Mouse (Mus musculus): ENCODE results near the gene Trim23. TPM values are rescaled to one million over a fixed set of nuclear protein-coding genes. Genes with fewer than 3 reads are reported as not detected.

The Trim23 gene
- polyA plus RNA-seq (2017; shearing (Covaris generic)), result 18.1 TPM

DNA sequence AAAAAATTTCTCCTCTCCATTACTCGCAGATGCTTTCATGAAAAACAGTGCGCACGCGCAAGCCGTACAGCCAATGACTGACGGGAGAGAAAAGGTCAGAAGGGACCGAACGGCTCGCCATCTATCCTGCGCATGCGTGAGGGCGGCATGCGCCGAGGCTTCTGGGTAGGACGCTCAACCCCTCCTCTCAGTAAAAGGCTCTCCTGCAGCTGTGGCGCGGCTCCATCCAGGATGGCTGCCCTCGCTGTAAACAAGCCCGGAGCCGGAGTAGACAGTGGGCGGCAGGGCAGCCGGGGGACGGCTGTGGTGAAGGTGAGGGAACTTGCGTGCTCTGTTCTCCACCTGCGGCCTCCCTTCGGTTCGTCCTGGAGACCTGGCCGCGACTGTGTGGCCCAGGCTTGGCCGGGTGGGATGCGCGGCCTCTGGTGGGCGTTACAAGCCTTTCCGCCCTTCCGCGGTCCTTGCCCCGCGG lies at the start of gene Trim23:
TSS of gene Trim23 (plus strand) at position 148 of the 472 bp plus-strand sequence.

DNA sequence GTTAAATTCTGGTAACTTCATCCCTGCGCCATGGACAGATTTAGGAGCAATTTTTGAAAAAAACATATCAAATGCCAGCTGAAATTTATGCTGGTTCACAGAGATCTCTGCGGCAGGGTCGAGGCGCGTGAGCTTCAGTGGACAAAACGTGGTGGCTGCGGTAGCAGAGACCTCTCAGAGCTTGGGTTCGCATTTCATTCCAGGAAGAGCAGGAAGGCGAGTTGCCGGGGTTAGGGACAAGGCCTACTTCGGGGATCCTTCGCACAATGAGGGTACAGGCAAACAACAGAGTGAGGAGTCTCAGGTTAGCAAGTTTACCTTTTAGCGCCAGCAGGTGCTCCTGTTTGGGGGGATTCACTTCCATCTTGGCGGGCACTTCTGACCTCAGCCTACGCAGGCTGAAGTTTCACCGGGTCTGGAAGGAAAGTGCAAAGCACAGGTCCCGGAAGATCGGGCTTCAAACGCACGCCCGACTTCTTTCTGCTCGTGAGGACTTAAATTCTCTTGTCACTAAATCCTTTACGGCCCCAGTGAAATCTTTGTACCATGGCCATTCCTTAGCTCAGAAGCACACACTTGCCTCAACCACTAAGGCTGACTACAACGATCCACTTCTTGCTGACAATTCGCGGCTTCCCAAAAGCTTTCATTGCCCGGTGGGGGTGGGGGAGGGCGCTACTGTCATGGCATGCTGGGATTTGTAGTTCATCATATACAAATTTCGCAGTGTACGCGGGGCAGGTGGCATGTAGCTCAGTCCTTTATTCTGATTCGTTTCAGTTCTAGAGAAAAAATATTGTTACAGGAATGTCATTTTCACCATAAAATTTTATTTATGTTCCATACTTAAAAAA lies 574 bp upstream of the Trim23 start, which contains the start of gene Trappc13:
TSS of gene Trappc13 (minus strand) at position 674 of the 854 bp plus-strand sequence.

DNA sequence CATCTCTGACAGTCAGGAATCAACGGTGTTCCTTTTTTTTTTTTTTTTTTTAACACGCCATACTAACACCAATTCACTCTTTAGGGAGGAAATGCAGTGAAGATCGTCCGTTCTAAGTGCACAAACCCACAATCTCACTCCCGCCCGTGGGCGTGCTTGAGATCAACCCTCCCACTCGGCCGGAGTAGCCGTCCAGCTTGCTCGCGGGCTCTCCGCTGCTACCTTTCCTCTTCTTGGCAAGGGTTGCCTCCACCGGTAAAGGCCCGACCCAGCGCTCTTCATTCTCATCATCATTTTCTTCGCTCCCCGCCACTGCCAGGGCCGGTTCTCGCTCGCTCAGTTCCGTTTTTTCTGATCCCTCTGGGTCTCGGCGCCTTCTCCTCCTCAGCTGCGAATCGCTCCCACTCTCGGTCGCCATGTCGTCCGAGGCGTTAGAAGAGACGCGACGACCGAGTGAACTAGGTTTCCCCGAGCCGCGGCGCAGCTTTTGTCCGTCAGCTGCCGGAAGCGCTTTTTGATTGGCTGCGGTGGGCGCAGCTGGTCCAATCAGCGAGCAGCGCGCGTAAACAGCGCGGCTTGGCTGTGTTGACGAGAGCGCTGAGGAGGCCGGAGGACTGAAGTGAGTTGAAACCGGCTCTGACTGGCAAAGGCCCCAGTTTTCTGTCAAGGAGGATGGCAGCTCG lies 49.9 kb downstream of the Trim23 start, which contains the start of the genes Cenpk and Ppwd1:
TSS of gene Cenpk (plus strand) at position 228 of the 683 bp plus-strand sequence.
TSS of gene Ppwd1 (minus strand) at position 460 of the 683 bp plus-strand sequence.

Other genes starting within 250 kb of the Trim23 start
- gene Nln, start 69.2 kb upstream of the Trim23 start, polyA plus RNA-seq (2017; shearing (Covaris generic)), result 9.5 TPM
- gene Sgtb, start 69.1 kb upstream of the Trim23 start, polyA plus RNA-seq (2017; shearing (Covaris generic)), result 0.10 TPM
- gene Trappc13, start 328 bp upstream of the Trim23 start, polyA plus RNA-seq (2017; shearing (Covaris generic)), result 43.6 TPM
- gene Cenpk, start 49.8 kb downstream of the Trim23 start, polyA plus RNA-seq (2017; shearing (Covaris generic)), result 2.6 TPM
- 8.9 TPM for gene Ppwd1, start 50.0 kb downstream of the Trim23 start, polyA plus RNA-seq (2017; shearing (Covaris generic))
- 27.4 TPM for gene Adamts6, start 109.0 kb downstream of the Trim23 start, polyA plus RNA-seq (2017; shearing (Covaris generic))

Data from CD4-positive, CD25-positive, alpha-beta regulatory T cell (primary cell).